Comparison of ENCODE assay signal across 22 mouse cellular contexts in the genomic region with DNA sequence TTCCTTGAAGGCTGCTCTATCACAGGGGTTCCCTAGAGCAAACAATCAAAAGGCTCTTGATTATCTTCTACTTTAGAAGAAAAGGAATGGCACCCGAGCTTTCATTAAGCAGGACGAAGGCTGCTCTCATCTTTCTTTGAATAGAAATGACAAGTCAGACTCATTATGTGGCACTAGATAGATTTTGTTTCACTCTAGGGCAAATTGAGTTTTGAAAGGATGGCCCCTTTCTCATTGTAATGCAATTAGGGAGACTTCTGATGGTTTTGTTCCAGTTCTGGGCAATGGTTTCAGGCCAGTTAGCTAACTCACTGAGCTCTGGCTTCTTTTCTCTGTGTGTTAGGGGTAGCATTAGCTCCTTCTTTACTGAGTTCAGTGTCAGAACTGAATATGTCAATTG.
DNase-seq lines count a peak whose midpoint lies in the region; ATAC-seq and TF ChIP-seq lines count a peak whose summit lies in the region.
"Had no signal": no experiment of that assay in that cellular context is flagged by ENCODE, and none has a peak within 500 bp of the region (broad histone marks: within the 10 kb centered on the region; RNA-seq: fewer than 3 reads in every experiment).

No protein-coding gene starts in this region.

- no peak overlapping the region for H3K4me2 ChIP-seq in midbrain, embryonic 14.5 days (ENCODE audit: low read length)
- no peak overlapping the region for H3K4me2 ChIP-seq in midbrain, embryonic 11.5 days
- peak overlapping the region; percentile 67 for H3K4me2 ChIP-seq in CH12.LX (ENCODE audit: insufficient read depth, low read depth, poor library complexity, severe bottlenecking)

- no peaks in the 10 kb centered on the region for H3K36me3 ChIP-seq in midbrain, embryonic 14.5 days (ENCODE audit: control insufficient read depth, insufficient read depth, low read length)
- no peaks in the 10 kb centered on the region for H3K36me3 ChIP-seq in midbrain, embryonic 11.5 days (ENCODE audit: control insufficient read depth, insufficient read depth, low read length)
- no peaks in the 10 kb centered on the region for H3K36me3 ChIP-seq in CH12.LX (replicated peaks in 1 of 2; ENCODE audit: control insufficient read depth in 1 of 2, insufficient read depth in 1 of 2, low read length in 1 of 2)
- H3K36me3 ChIP-seq: embryonic facial prominence, embryonic 10.5 days; embryonic facial prominence, embryonic 12.5 days had no signal

- TF ChIP-seq EP300 in CH12.LX (IDR thresholded peaks at IDR 0.05; ENCODE audit: low read length): no peak

- no peaks in the 10 kb centered on the region for H3K79me2 ChIP-seq in CH12.LX (replicated peaks; ENCODE audit: control insufficient read depth, extremely low read depth, insufficient read depth, poor library complexity, severe bottlenecking)

- no peak for ATAC-seq in midbrain, embryonic 14.5 days (ENCODE audit: low FRiP score, low TSS enrichment)
- ATAC-seq in midbrain, embryonic 11.5 days (ENCODE audit: low FRiP score): no peak
- ATAC-seq: forebrain, embryonic 14.5 days; forebrain, embryonic 16.5 days; Patski had no signal

- TF ChIP-seq POLR2A in CH12.LX (IDR thresholded peaks at IDR 0.05; ENCODE audit: low read depth, low read length): no peak
- TF ChIP-seq POLR2A in brain, embryonic 14.5 days (IDR thresholded peaks at IDR 0.05; ENCODE audit: borderline replicate concordance, extremely low read depth, insufficient read depth, insufficient read length, poor library complexity, severe bottlenecking): no peak

- in situ Hi-C loops in CH12.LX (cut with MboI; ENCODE audit: low pct_ligation_motif_present, low pct_unique_long_range_greater_than_20kb, low sequenced_read_pairs): no loop called here

- H3K4me1 ChIP-seq in midbrain, embryonic 14.5 days (ENCODE audit: control insufficient read depth, insufficient read depth, low read length): peaks cover 10% of the 10 kb centered on the region
- H3K4me1 ChIP-seq in midbrain, embryonic 11.5 days (ENCODE audit: control insufficient read depth, insufficient read depth, low read length): no peaks in the 10 kb centered on the region; the same call in 1 of the 2 replicates
- peaks cover 3 to 7% of the 10 kb centered on the region in 2 experiments; a peak in 3 of 4 replicates for H3K4me1 ChIP-seq in CH12.LX (ENCODE audit: control insufficient read depth in 1 of 2, insufficient read depth in 2 of 2)

- DNase-seq in midbrain, embryonic 14.5 days: peak; percentile 8
- DNase-seq in midbrain, embryonic 11.5 days (ENCODE audit: low spot score, missing footprints): no peak
- DNase-seq in CH12.LX (ENCODE audit: extremely low read depth): no peak
- DNase-seq in brain, embryonic 14.5 days (ENCODE audit: low read depth): peak; percentile 11
- DNase-seq in retina, postnatal 1 day: peak; percentile 51
- DNase-seq in right cerebral cortex, postnatal 14 days: no peak
- DNase-seq in urinary bladder, postnatal 10 days (ENCODE audit: low spot score): no peak
- DNase-seq in kidney, adult 11 months: no peak
- DNase-seq: adrenal gland, adult 2 months; adrenal gland, postnatal 10 days; adrenal gland, postnatal 25 days; B cell, adult 2 months; cerebellum, adult 11-12 months; cerebellum, adult 2 months; cerebellum, adult 9-10 months; cerebellum, postnatal 10 days; cerebellum, postnatal 25 days had no signal

- H3K27ac ChIP-seq in midbrain, embryonic 14.5 days (replicated peaks; ENCODE audit: low read depth, low read length): no peak overlapping the region
- H3K27ac ChIP-seq in midbrain, embryonic 11.5 days (ENCODE audit: low read depth, low read length): no peak overlapping the region
- H3K27ac ChIP-seq in CH12.LX (ENCODE audit: insufficient read depth, low read depth): no peak overlapping the region
- H3K27ac ChIP-seq: embryonic facial prominence, embryonic 10.5 days; embryonic facial prominence, embryonic 12.5 days had no signal

- H3K9me3 ChIP-seq in midbrain, embryonic 14.5 days (ENCODE audit: control insufficient read depth, low read length): no peaks in the 10 kb centered on the region
- H3K9me3 ChIP-seq in midbrain, embryonic 11.5 days (ENCODE audit: control insufficient read depth, low read length): no peaks in the 10 kb centered on the region
- H3K9me3 ChIP-seq in CH12.LX (replicated peaks; ENCODE audit: low read length): no peaks in the 10 kb centered on the region
- H3K9me3 ChIP-seq: embryonic facial prominence, embryonic 10.5 days; embryonic facial prominence, embryonic 12.5 days had no signal

- H3K4me3 ChIP-seq in midbrain, embryonic 14.5 days (replicated peaks; ENCODE audit: low read depth, low read length): no peak overlapping the region
- H3K4me3 ChIP-seq in midbrain, embryonic 11.5 days (ENCODE audit: low read depth, low read length): no peak overlapping the region
- peak overlapping the region in 2 of 3 experiments; percentile 33 to 50 for H3K4me3 ChIP-seq in CH12.LX (replicated peaks in 1 of 3; ENCODE audit: low read depth in 2 of 3, low read length in 2 of 3, poor library complexity in 1 of 3)
- H3K4me3 ChIP-seq: embryonic facial prominence, embryonic 12.5 days had no signal

- dilution Hi-C loops in CH12.LX (cut with MboI; ENCODE audit: extremely low pct_ligation_motif_present, extremely low pct_unique_long_range_greater_than_20kb, low sequenced_read_pairs): no loop called here

- H3K27me3 ChIP-seq in midbrain, embryonic 14.5 days (ENCODE audit: control insufficient read depth, insufficient read depth, low read length): no peaks in the 10 kb centered on the region
- peaks cover 3% of the 10 kb centered on the region; the same call in 1 of the 2 replicates for H3K27me3 ChIP-seq in midbrain, embryonic 11.5 days (ENCODE audit: control insufficient read depth, insufficient read depth, low read length)
- H3K27me3 ChIP-seq in CH12.LX (replicated peaks): no peaks in the 10 kb centered on the region
- H3K27me3 ChIP-seq: embryonic facial prominence, embryonic 12.5 days; Patski had no signal

- no peak for TF ChIP-seq RAD21 in CH12.LX (IDR thresholded peaks at IDR 0.05; ENCODE audit: low read depth, low read length)

- H3K9ac ChIP-seq in midbrain, embryonic 14.5 days (replicated peaks; ENCODE audit: low read length): no peak overlapping the region
- H3K9ac ChIP-seq in midbrain, embryonic 11.5 days (ENCODE audit: low read length): no peak overlapping the region
- H3K9ac ChIP-seq in CH12.LX (ENCODE audit: insufficient read depth, low read depth): peak overlapping the region; percentile 61; the same call in 1 of the 2 replicates
- H3K9ac ChIP-seq: embryonic facial prominence, embryonic 12.5 days had no signal

- no peak for TF ChIP-seq CTCF in CH12.LX (conservative IDR thresholded peaks at IDR 0.05 in 1 of 2, IDR thresholded peaks at IDR 0.05 in 1 of 2; ENCODE audit: low read depth in 2 of 2, low read length in 2 of 2)
- TF ChIP-seq CTCF in brain, embryonic 14.5 days (IDR thresholded peaks at IDR 0.05; ENCODE audit: borderline replicate concordance, extremely low read depth, insufficient read depth, insufficient read length): no peak

- 41% methylated on average over 2 of the region's 2 CpGs for WGBS in midbrain, embryonic 14.5 days
- 63% methylated on average over 2 of the region's 2 CpGs for WGBS in midbrain, embryonic 11.5 days

TF ChIP-seq in CH12.LX, 34 proteins besides CTCF, POLR2A, EP300 and RAD21:
- no peak for TF ChIP-seq USF1 (IDR thresholded peaks at IDR 0.05; ENCODE audit: low read depth, low read length)
- TF ChIP-seq RCOR1 (conservative IDR thresholded peaks at IDR 0.05; ENCODE audit: low read depth, low read length): no peak
- no peak for TF ChIP-seq UBTF (IDR thresholded peaks at IDR 0.05; ENCODE audit: low read depth, low read length)
- TF ChIP-seq MEF2A (IDR thresholded peaks at IDR 0.05; ENCODE audit: borderline replicate concordance, low read depth, low read length): no peak
- no peak for TF ChIP-seq CHD1 (IDR thresholded peaks at IDR 0.05; ENCODE audit: low read depth, low read length)
- no peak for TF ChIP-seq POLR2AphosphoS2 (IDR thresholded peaks at IDR 0.05; ENCODE audit: low read depth, low read length)
- TF ChIP-seq NELFE (IDR thresholded peaks at IDR 0.05; ENCODE audit: low read depth, low read length): no peak
- TF ChIP-seq JUN (IDR thresholded peaks at IDR 0.05; ENCODE audit: insufficient read depth, low read depth, low read length): no peak
- TF ChIP-seq MYC (IDR thresholded peaks at IDR 0.05; ENCODE audit: low read depth, low read length): no peak
- no peak for TF ChIP-seq ZC3H11A (IDR thresholded peaks at IDR 0.05; ENCODE audit: low read depth, low read length)
- no peak for TF ChIP-seq SMC3 (IDR thresholded peaks at IDR 0.05; ENCODE audit: low read depth, low read length)
- TF ChIP-seq CHD2 (IDR thresholded peaks at IDR 0.05; ENCODE audit: low read length): no peak
- no peak for TF ChIP-seq MXI1 (IDR thresholded peaks at IDR 0.05; ENCODE audit: low read depth, low read length)
- no peak for TF ChIP-seq ZMIZ1 (IDR thresholded peaks at IDR 0.05; ENCODE audit: low read depth, low read length)
- TF ChIP-seq ZNF384 (IDR thresholded peaks at IDR 0.05; ENCODE audit: low read depth, low read length): no peak
- no peak for TF ChIP-seq ETS1 (conservative IDR thresholded peaks at IDR 0.05; ENCODE audit: low read depth, low read length)
- no peak for TF ChIP-seq E2F4 (IDR thresholded peaks at IDR 0.05; ENCODE audit: insufficient replicate concordance, low read depth, low read length)

Comparison
In these comparisons a context has a peak if more than half of its experiments do, and no peak if none do; other contexts are left out.
1. DNase-seq: peak in midbrain, embryonic 14.5 days (single experiment), brain, embryonic 14.5 days (single experiment) and retina, postnatal 1 day (single experiment); none in midbrain, embryonic 11.5 days (single experiment), CH12.LX (single experiment), right cerebral cortex, postnatal 14 days (single experiment), urinary bladder, postnatal 10 days (single experiment) and kidney, adult 11 months (single experiment).
2. H3K4me3 ChIP-seq: peak in CH12.LX (2 of 3); none in midbrain, embryonic 14.5 days (single experiment) and midbrain, embryonic 11.5 days (single experiment).